Mouse (Mus musculus): Measurements from ENCODE around the gene Gm3045. TPM values are rescaled to one million over a fixed set of nuclear protein-coding genes. Genes with fewer than 3 reads are reported as not detected.

Gene Gm3045
- polyA plus RNA-seq, 1 experiment from 2014 or later, result not detected

DNA sequence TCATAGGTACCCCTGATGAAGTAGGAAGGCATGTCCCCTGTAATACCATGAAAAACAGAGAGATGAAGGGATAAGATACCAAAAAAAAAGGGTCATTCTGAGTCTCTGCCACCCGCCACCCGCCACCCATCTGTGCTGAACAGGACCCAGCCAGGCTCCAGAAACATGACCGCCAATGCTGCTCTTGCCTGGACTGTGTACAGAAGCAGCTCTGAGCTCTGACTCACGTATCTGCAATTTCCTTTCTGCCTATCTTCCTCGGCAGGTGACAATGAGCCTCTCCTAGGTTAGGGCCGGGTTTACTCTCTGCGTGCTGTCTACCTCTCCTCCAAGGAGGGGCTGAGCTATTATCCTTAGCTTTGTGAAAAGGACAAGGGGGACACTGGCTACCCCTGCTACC, 17.0 kb downstream of the Gm3045 start:
- 78% methylated on average over 7 of the region's 7 CpGs for WGBS
- H3K4me2 ChIP-seq (replicated peaks), result no peak overlapping the region
- no peaks in the 10 kb centered on the region for H3K9me3 ChIP-seq
- peaks cover 29% of the 10 kb centered on the region for H3K27me3 ChIP-seq
- peaks cover 3% of the 10 kb centered on the region for H3K4me1 ChIP-seq
- no peak overlapping the region for H3K27ac ChIP-seq (replicated peaks)
- H3K4me3 ChIP-seq, result no peak overlapping the region
- H3K9ac ChIP-seq (replicated peaks), result no peak overlapping the region
- no peaks in the 10 kb centered on the region for H3K36me3 ChIP-seq
- no peak for ATAC-seq (ENCODE audit: low FRiP score, low read depth)

GRCm38 (mm10) chr13:56444112-56444511, 17.7 kb downstream of the Gm3045 start:
- peaks cover 22% of the 10 kb centered on the region for H3K27me3 ChIP-seq
- ATAC-seq (ENCODE audit: low FRiP score, low read depth), result no peak
- no peak overlapping the region for H3K27ac ChIP-seq (replicated peaks)
- H3K4me2 ChIP-seq (replicated peaks), result no peak overlapping the region
- H3K4me3 ChIP-seq, result no peak overlapping the region
- 91% methylated on average over 3 of the region's 3 CpGs for WGBS
- H3K4me1 ChIP-seq, result no peaks in the 10 kb centered on the region
- no peaks in the 10 kb centered on the region for H3K9me3 ChIP-seq
- no peaks in the 10 kb centered on the region for H3K36me3 ChIP-seq
- H3K9ac ChIP-seq (replicated peaks), result no peak overlapping the region

- no peak for ATAC-seq (ENCODE audit: low FRiP score, low read depth)
- H3K4me1 ChIP-seq, result no peaks in the 10 kb centered on the region
- H3K4me2 ChIP-seq (replicated peaks), result no peak overlapping the region
- 89% methylated on average over 6 of the region's 6 CpGs for WGBS
- no peak overlapping the region for H3K4me3 ChIP-seq
- peaks cover 13% of the 10 kb centered on the region for H3K27me3 ChIP-seq
- no peak overlapping the region for H3K9ac ChIP-seq (replicated peaks)
- no peaks in the 10 kb centered on the region for H3K9me3 ChIP-seq
- no peaks in the 10 kb centered on the region for H3K36me3 ChIP-seq
- H3K27ac ChIP-seq (replicated peaks), result no peak overlapping the region
Measured at GRCm38 (mm10) chr13:56444996-56445395, 18.6 kb downstream of the Gm3045 start.

GRCm38 (mm10) chr13:56449239-56450030, 23.0 kb downstream of the Gm3045 start:
- no peak for ATAC-seq (ENCODE audit: low FRiP score, low read depth)

DNA sequence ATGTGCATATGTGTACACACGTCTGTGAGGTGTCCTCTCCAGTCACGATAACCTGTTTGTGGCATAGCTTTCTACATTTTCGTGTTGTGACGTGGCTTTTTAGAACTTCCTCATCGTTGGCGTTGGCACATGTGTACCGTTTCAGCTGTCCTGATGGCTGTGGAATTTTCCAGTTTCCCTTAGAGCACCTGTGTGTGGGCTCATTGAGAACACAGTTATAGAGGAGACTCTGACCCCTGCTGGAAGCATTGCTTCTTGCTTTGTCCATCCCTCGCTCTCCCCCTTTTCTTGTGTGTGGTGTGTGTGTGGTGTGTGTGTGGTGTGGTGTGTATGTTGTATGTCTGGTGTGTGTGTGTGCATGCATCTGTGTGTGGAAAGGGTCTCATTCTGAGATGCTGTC, 23.6 kb downstream of the Gm3045 start:
- ATAC-seq (ENCODE audit: low FRiP score, low read depth), result no peak
- Histone ChIP-seq H3K4me2 (replicated peaks) (no peak overlapping the region), H3K4me3 (no peak overlapping the region), H3K4me1 (no peaks in the 10 kb centered on the region), H3K9me3 (no peaks in the 10 kb centered on the region), H3K9ac (replicated peaks) (no peak overlapping the region), H3K27me3 (no peaks in the 10 kb centered on the region), H3K27ac (replicated peaks) (no peak overlapping the region), H3K36me3 (no peaks in the 10 kb centered on the region)
- 86% methylated on average over 8 of the region's 8 CpGs for WGBS

More at GRCm38 (mm10) chr13:56449239-56450030, 23.0 kb downstream of the Gm3045 start:
- no peak overlapping the region for H3K4me2 ChIP-seq (replicated peaks)
- H3K9me3 ChIP-seq, result no peaks in the 10 kb centered on the region
- WGBS, result 83% methylated on average over 10 of the region's 10 CpGs
- no peak overlapping the region for H3K27ac ChIP-seq (replicated peaks)
- H3K9ac ChIP-seq (replicated peaks), result no peak overlapping the region
- H3K27me3 ChIP-seq, result no peaks in the 10 kb centered on the region
- H3K4me1 ChIP-seq, result no peaks in the 10 kb centered on the region
- no peak overlapping the region for H3K4me3 ChIP-seq
- H3K36me3 ChIP-seq, result no peaks in the 10 kb centered on the region

- H3K4me1 ChIP-seq, result no peaks in the 10 kb centered on the region
- no peaks in the 10 kb centered on the region for H3K9me3 ChIP-seq
- WGBS, result 59% methylated on average over 9 of the region's 9 CpGs
- ATAC-seq (ENCODE audit: low FRiP score, low read depth), result no peak
- no peaks in the 10 kb centered on the region for H3K27me3 ChIP-seq
- H3K36me3 ChIP-seq, result no peaks in the 10 kb centered on the region
- no peak overlapping the region for H3K9ac ChIP-seq (replicated peaks)
- H3K4me3 ChIP-seq, result no peak overlapping the region
- H3K4me2 ChIP-seq (replicated peaks), result no peak overlapping the region
- H3K27ac ChIP-seq (replicated peaks), result no peak overlapping the region
Measured at GRCm38 (mm10) chr13:56458001-56458400, 31.6 kb downstream of the Gm3045 start.

GRCm38 (mm10) chr13:56461460-56461859, 35.1 kb downstream of the Gm3045 start:
- H3K36me3 ChIP-seq, result no peaks in the 10 kb centered on the region

GRCm38 (mm10) chr13:56462791-56463190, 36.4 kb downstream of the Gm3045 start:
- no peaks in the 10 kb centered on the region for H3K36me3 ChIP-seq
- no peak overlapping the region for H3K27ac ChIP-seq (replicated peaks)
- 89% methylated on average over 4 of the region's 4 CpGs for WGBS
- no peak for ATAC-seq (ENCODE audit: low FRiP score, low read depth)
- no peak overlapping the region for H3K4me3 ChIP-seq
- no peak overlapping the region for H3K9ac ChIP-seq (replicated peaks)
- no peaks in the 10 kb centered on the region for H3K4me1 ChIP-seq
- H3K4me2 ChIP-seq (replicated peaks), result no peak overlapping the region
- H3K9me3 ChIP-seq, result no peaks in the 10 kb centered on the region
- H3K27me3 ChIP-seq, result no peaks in the 10 kb centered on the region

More at GRCm38 (mm10) chr13:56461460-56461859, 35.1 kb downstream of the Gm3045 start:
- no peak overlapping the region for H3K27ac ChIP-seq (replicated peaks)
- H3K4me2 ChIP-seq (replicated peaks), result no peak overlapping the region
- no peaks in the 10 kb centered on the region for H3K9me3 ChIP-seq
- no peak for ATAC-seq (ENCODE audit: low FRiP score, low read depth)
- no peak overlapping the region for H3K4me3 ChIP-seq
- no peaks in the 10 kb centered on the region for H3K27me3 ChIP-seq
- no peaks in the 10 kb centered on the region for H3K4me1 ChIP-seq
- H3K9ac ChIP-seq (replicated peaks), result no peak overlapping the region
- WGBS, result 88% methylated on average over 4 of the region's 4 CpGs

GRCm38 (mm10) chr13:56463261-56463660, 36.9 kb downstream of the Gm3045 start:
- Histone ChIP-seq H3K36me3 (no peaks in the 10 kb centered on the region), H3K27me3 (no peaks in the 10 kb centered on the region), H3K27ac (replicated peaks) (no peak overlapping the region), H3K9ac (replicated peaks) (no peak overlapping the region), H3K4me3 (no peak overlapping the region), H3K4me2 (replicated peaks) (no peak overlapping the region), H3K9me3 (no peaks in the 10 kb centered on the region), H3K4me1 (no peaks in the 10 kb centered on the region)
- no peak for ATAC-seq (ENCODE audit: low FRiP score, low read depth)
- 90% methylated on average over 7 of the region's 7 CpGs for WGBS

GRCm38 (mm10) chr13:56463750-56464149, 37.4 kb downstream of the Gm3045 start:
- no peaks in the 10 kb centered on the region for H3K36me3 ChIP-seq
- no peak for ATAC-seq (ENCODE audit: low FRiP score, low read depth)

DNA sequence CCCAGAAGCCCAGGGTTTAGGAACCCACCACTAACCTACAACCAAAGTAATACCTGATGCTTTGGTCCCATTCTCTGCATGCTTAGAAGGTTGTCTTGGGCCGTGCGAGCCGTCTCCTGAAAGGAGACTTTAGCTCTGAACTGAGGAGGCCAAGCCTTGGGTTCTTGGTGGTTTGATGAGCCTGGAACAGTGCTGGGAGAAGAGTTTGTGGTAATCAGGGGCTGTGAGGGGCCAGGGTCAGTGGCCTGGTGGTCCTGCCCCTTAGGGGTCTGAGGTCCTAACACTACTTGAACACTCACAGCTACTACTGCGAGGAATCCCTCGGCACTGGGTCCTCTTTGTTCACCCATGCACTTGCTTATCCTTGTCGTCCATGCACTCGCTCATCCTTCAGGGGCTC, 41.4 kb downstream of the Gm3045 start:
- Histone ChIP-seq H3K27ac (replicated peaks) (no peak overlapping the region), H3K4me1 (no peaks in the 10 kb centered on the region), H3K4me2 (replicated peaks) (no peak overlapping the region), H3K9me3 (no peaks in the 10 kb centered on the region), H3K36me3 (no peaks in the 10 kb centered on the region), H3K9ac (replicated peaks) (no peak overlapping the region), H3K4me3 (no peak overlapping the region), H3K27me3 (peaks cover 3% of the 10 kb centered on the region; the same call in 1 of the 2 replicates)
- ATAC-seq (ENCODE audit: low FRiP score, low read depth), result no peak
- WGBS, result 95% methylated on average over 7 of the region's 7 CpGs

More at GRCm38 (mm10) chr13:56463750-56464149, 37.4 kb downstream of the Gm3045 start:
- 81% methylated on average over 6 of the region's 6 CpGs for WGBS
- H3K27ac ChIP-seq (replicated peaks), result no peak overlapping the region
- no peaks in the 10 kb centered on the region for H3K9me3 ChIP-seq
- H3K9ac ChIP-seq (replicated peaks), result no peak overlapping the region
- H3K4me2 ChIP-seq (replicated peaks), result no peak overlapping the region
- H3K27me3 ChIP-seq, result no peaks in the 10 kb centered on the region
- H3K4me1 ChIP-seq, result no peaks in the 10 kb centered on the region
- no peak overlapping the region for H3K4me3 ChIP-seq

DNA sequence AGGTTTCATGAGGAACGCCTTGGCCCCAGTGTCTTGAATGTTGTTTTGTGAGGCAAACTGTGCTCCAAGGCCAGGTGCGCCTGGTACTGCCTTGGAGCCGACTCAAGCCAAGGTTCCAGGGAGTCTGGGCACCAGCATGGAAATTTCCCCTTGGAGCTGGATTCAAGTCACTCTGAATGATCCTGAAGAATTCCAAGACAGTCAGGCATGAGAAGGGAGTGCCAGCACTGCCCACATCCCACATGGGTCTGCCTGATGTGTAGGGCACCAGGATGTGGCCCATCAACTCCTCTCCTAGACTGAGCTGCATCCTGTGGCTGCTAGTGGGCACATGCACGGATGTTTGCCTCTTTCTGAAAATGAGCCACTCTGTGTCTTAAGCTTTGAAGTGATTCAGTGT, 42.1 kb downstream of the Gm3045 start:
- Histone ChIP-seq H3K4me2 (replicated peaks) (no peak overlapping the region), H3K27me3 (peaks cover 6% of the 10 kb centered on the region; the same call in 1 of the 2 replicates), H3K9me3 (no peaks in the 10 kb centered on the region), H3K4me3 (no peak overlapping the region), H3K4me1 (no peaks in the 10 kb centered on the region), H3K27ac (replicated peaks) (no peak overlapping the region), H3K36me3 (no peaks in the 10 kb centered on the region), H3K9ac (replicated peaks) (no peak overlapping the region)
- no peak for ATAC-seq (ENCODE audit: low FRiP score, low read depth)
- 93% methylated on average over 4 of the region's 4 CpGs for WGBS
